Mouse (Mus musculus) granulocyte monocyte progenitor cell, adult 5-6 weeks (primary cell): ENCODE data around the gene Aes. TPM values are rescaled to one million over a fixed set of nuclear protein-coding genes. Genes with fewer than 3 reads are reported as not detected.

Source experiments
- ATAC-seq: replicated peaks from 2 replicates; pipeline ENCODE4 v1.8.0; 2016; ENCODE audit warnings: mild to moderate bottlenecking, moderate TSS enrichment, inconsistent platforms; ENCODE audit not compliant: poor library complexity, severe bottlenecking
- total RNA-seq, 2 experiments: library from RNA; stranded (forward) in 1 of 2; stranded (reverse) in 1 of 2; fragments of 200-712, 200-1000 nt in 1 of 2; fragments of >200 nt in 1 of 2; fragmentation: Nextera tagmentation in 1 of 2; gene quantifications; 2 replicates each; pipeline ENCODE4 v1.2.3; 2014 to 2017

Gene Aes
- total RNA-seq (2014; fragmentation: Nextera tagmentation) (216 and 220 TPM in 2 replicates), total RNA-seq (2017) (151 and 250 TPM in 2 replicates)

- peak; percentile 39 for ATAC-seq
These were observed at the start of gene Aes for GRCm38 (mm10) chr10:81559163-81559626. TSS of gene Aes (plus strand) at chr10:81559488.

- no peak for ATAC-seq
These were observed 49.0 kb upstream of the Aes start for GRCm38 (mm10) chr10:81510246-81510810.

- no peak for ATAC-seq
These were observed 45.5 kb upstream of the Aes start for GRCm38 (mm10) chr10:81513798-81514197.

- peak; percentile 51 for ATAC-seq
These were observed 42.1 kb upstream of the Aes start for GRCm38 (mm10) chr10:81517227-81517626.

GRCm38 (mm10) chr10:81518546-81518945 lies 40.7 kb upstream of the Aes start:
- peak; percentile 33 for ATAC-seq

- peak; percentile 70 for ATAC-seq
These were observed 39.9 kb upstream of the Aes start for GRCm38 (mm10) chr10:81519227-81519977.

GRCm38 (mm10) chr10:81519978-81520365 lies 39.3 kb upstream of the Aes start:
- peak; percentile 28 for ATAC-seq

- ATAC-seq = no peak
These were observed 36.1 kb upstream of the Aes start for GRCm38 (mm10) chr10:81523142-81523541.

- peak; percentile 3; the same call in 1 of the 2 replicates for ATAC-seq
These were observed 35.7 kb upstream of the Aes start for GRCm38 (mm10) chr10:81523570-81523969.

- peak; percentile 60 for ATAC-seq
These were observed 35.2 kb upstream of the Aes start, which contains the start of gene Gna15 for GRCm38 (mm10) chr10:81524051-81524605. TSS of gene Gna15 (minus strand) at chr10:81524225.

GRCm38 (mm10) chr10:81525017-81525694 lies 34.1 kb upstream of the Aes start:
- ATAC-seq = peak; percentile 25; the same call in 1 of the 2 replicates

- peak; percentile 46 for ATAC-seq
These were observed 32.5 kb upstream of the Aes start for GRCm38 (mm10) chr10:81526779-81527178.

GRCm38 (mm10) chr10:81534826-81535225 lies 24.5 kb upstream of the Aes start:
- no peak for ATAC-seq

- peak; percentile 63; the same call in 1 of the 2 replicates for ATAC-seq
These were observed 22.6 kb upstream of the Aes start for GRCm38 (mm10) chr10:81536734-81537133.

- ATAC-seq = no peak
These were observed 21.9 kb upstream of the Aes start for GRCm38 (mm10) chr10:81537429-81537828.

- ATAC-seq = no peak
These were observed 20.8 kb upstream of the Aes start for GRCm38 (mm10) chr10:81538321-81539048.

GRCm38 (mm10) chr10:81541363-81541762 lies 17.9 kb upstream of the Aes start:
- ATAC-seq = no peak

- no peak for ATAC-seq
These were observed 17.5 kb upstream of the Aes start for GRCm38 (mm10) chr10:81541803-81542202.

GRCm38 (mm10) chr10:81542727-81543460 lies 16.4 kb upstream of the Aes start:
- ATAC-seq = no peak
